Mouse (Mus musculus) B cell, adult (primary cell): ENCODE measurements around the gene Trmt10b. TPM values are rescaled to one million over a fixed set of nuclear protein-coding genes. Genes with fewer than 3 reads are reported as not detected.

Experiments
- total RNA-seq: library from RNA; stranded (reverse); gene quantifications from 4 replicates; pipeline ENCODE4 v1.2.4, GENCODE M21; 2023; ENCODE audit not compliant: inconsistent age

Trmt10b gene
- total RNA-seq, result 6.0 to 16.6 TPM (median 9.3 TPM) in 4 replicates

DNA sequence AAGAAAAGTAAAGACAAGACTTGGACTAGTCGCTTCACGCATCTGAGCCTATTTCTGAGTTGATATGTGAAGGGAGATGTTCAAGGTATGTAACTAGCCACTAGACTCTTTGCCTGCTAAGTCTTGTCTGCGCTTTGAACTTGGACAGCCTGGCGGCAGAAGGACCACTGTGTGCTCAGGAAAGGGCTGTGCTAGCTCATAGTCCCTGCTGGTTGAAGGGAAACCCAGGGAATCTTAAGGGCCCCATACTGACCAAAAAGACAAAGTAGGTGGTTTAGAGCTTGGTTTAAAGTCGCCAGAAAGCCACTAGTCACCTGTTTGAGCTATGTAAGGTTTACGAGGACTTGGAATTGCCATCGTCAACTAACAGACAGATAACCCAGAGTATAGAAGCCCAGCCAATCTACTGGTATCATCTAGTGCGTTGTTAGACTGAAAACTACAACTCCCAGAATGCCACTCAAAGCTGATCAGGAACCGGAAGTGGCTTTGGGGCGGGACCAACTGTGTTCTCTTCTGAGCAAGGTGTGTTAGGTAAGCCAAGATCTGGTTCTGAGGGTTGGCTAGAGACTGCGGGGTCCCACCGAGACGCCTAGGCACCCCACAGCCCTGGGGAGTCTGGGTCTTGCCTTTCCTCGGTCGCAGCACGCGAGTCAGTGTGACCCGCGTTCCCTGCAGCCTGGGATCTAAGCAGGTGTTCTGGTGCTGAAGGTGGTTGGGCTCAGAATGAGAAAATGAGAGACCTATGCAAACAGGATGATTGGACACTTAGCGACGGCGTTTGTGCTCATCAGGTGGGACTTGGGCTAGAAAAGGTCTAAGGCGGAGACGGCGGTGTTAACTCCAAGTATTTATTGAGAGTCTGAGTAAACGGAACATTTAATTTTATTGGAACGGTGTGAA lies at the start of gene Trmt10b:
Gene Trmt10b (plus strand): TSS at position 466 of the 903 bp plus-strand sequence.

DNA sequence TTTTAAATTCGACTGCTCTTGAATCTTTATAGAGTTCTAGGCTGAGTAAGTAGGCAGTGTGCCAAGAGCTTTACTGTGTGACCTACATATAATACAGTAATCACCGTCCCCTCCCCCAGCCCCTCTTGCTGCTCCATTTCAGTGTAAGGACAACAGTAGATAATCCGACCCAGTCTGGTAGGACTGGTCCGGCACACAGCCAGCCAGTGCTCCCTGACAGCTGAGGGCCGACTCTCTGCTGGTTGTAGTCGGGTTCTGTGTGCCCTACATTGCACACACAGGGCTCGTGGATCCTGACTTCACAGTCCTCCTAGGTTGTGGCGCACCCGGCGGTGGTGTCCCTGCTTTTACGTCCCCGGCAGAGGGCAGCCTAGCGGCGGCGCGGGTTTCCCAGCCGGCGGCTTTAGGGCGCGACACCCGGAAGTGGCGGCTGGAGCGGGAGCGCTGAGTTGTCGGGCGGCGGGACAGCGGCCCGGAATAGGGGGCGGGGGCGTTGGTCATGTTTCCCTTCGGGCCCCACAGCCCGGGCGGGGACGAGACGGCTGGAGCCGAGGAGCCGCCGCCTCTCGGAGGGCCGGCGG lies 44.8 kb downstream of the Trmt10b start, which contains the start of gene Dcaf10:
Gene Dcaf10 (plus strand): TSS at position 433 of the 581 bp plus-strand sequence.

GRCm38 (mm10) chr4:45342286-45343155 lies 45.6 kb downstream of the Trmt10b start, which contains the start of gene Exosc3:
Gene Exosc3, minus strand, starts transcription at chr4:45342732.

Other genes starting within 250 kb of the Trmt10b start
- gene Fbxo10, start 212.5 kb upstream of the Trmt10b start, total RNA-seq, result 1.4 to 2.7 TPM (median 1.9 TPM) in 4 replicates
- gene Tomm5, start 189.0 kb upstream of the Trmt10b start, total RNA-seq, result 44.6 to 47.3 TPM (median 46.9 TPM) in 4 replicates
- gene Frmpd1, start 112.3 kb upstream of the Trmt10b start, total RNA-seq, result not detected in 4 replicates
- 21.2 to 28.2 TPM (median 22.3 TPM) in 4 replicates for gene Dcaf10, start 45.0 kb downstream of the Trmt10b start, total RNA-seq
- 42.5 to 53.4 TPM (median 46.0 TPM) in 4 replicates for gene Exosc3, start 45.6 kb downstream of the Trmt10b start, total RNA-seq
- 60.3 to 77.6 TPM (median 70.9 TPM) in 4 replicates for gene Slc25a51, start 111.6 kb downstream of the Trmt10b start, total RNA-seq
- gene Shb, start 235.3 kb downstream of the Trmt10b start, total RNA-seq, result 1.4 to 1.9 TPM (median 1.7 TPM) in 4 replicates